Mouse (Mus musculus): ENCODE measurements around the gene Slc29a1. TPM values are rescaled to one million over a fixed set of nuclear protein-coding genes. Genes with fewer than 3 reads are reported as not detected.

Gene Slc29a1
- polyA plus RNA-seq, 2 experiments: 103 to 122 TPM

GRCm38 (mm10) chr17:45563655-45564530 is 35.5 kb downstream of the Slc29a1 start, which contains the start of gene Slc35b2:
Slc35b2 (plus strand) TSS chr17:45563874.
- peak; percentile 92 for DNase-seq (ENCODE audit: low spot score)
- Histone ChIP-seq H3K9ac (ENCODE audit: low read depth, low read length, severe bottlenecking) (peak within 1 kb of the TSS; percentile 86), H3K27me3 (ENCODE audit: control insufficient read depth, insufficient read depth, low read length) (no peaks in the 10 kb centered on the region), H3K36me3 (ENCODE audit: control insufficient read depth, insufficient read depth, low read length) (peaks cover 30% of the 10 kb centered on the region), H3K4me2 (replicated peaks; ENCODE audit: low read depth, low read length, severe bottlenecking) (peak within 1 kb of the TSS; percentile 89), H3K4me3 (replicated peaks; ENCODE audit: low read length) (peak within 1 kb of the TSS; percentile 86), H3K27ac (replicated peaks; ENCODE audit: low read depth, low read length) (peak within 1 kb of the TSS; percentile 78), H3K4me1 (ENCODE audit: control insufficient read depth, insufficient read depth, low read length) (peaks cover 14% of the 10 kb centered on the region; the same call in 1 of the 2 replicates), H3K9me3 (ENCODE audit: control insufficient read depth, low read length) (no peaks in the 10 kb centered on the region)
- TF ChIP-seq POLR2A (IDR thresholded peaks at IDR 0.05; ENCODE audit: borderline replicate concordance, extremely low read depth, insufficient read depth, insufficient read length): 0 out of 2 replicates have a peak, but pooled peaks have one; percentile 24
- 2% methylated on average over 37 of the region's 61 CpGs for WGBS
- peak; percentile 82 for ATAC-seq (ENCODE audit: low FRiP score, low read depth)

GRCm38 (mm10) chr17:45563216-45563615 is 36.2 kb downstream of the Slc29a1 start:
- TF ChIP-seq POLR2A (IDR thresholded peaks at IDR 0.05; ENCODE audit: borderline replicate concordance, extremely low read depth, insufficient read depth, insufficient read length): no peak
- 73% methylated on average over 12 of the region's 12 CpGs for WGBS
- DNase-seq (ENCODE audit: low spot score): no peak
- Histone ChIP-seq H3K4me3 (replicated peaks; ENCODE audit: low read length) (peak overlapping the region; percentile 86; the same call in 1 of the 2 replicates), H3K4me1 (ENCODE audit: control insufficient read depth, insufficient read depth, low read length) (peaks cover 14% of the 10 kb centered on the region; the same call in 1 of the 2 replicates), H3K27ac (replicated peaks; ENCODE audit: low read depth, low read length) (no peak overlapping the region), H3K9me3 (ENCODE audit: control insufficient read depth, low read length) (no peaks in the 10 kb centered on the region), H3K9ac (ENCODE audit: low read depth, low read length, severe bottlenecking) (no peak overlapping the region; the same call in 1 of the 2 replicates), H3K4me2 (replicated peaks; ENCODE audit: low read depth, low read length, severe bottlenecking) (peak overlapping the region; percentile 89), H3K27me3 (ENCODE audit: control insufficient read depth, insufficient read depth, low read length) (no peaks in the 10 kb centered on the region), H3K36me3 (ENCODE audit: control insufficient read depth, insufficient read depth, low read length) (peaks cover 24% of the 10 kb centered on the region)
- ATAC-seq (ENCODE audit: low FRiP score, low read depth): no peak

- Histone ChIP-seq H3K4me2 (replicated peaks; ENCODE audit: low read depth, low read length, severe bottlenecking) (no peak overlapping the region), H3K36me3 (ENCODE audit: control insufficient read depth, insufficient read depth, low read length) (no peaks in the 10 kb centered on the region), H3K27ac (replicated peaks; ENCODE audit: low read depth, low read length) (no peak overlapping the region), H3K9ac (ENCODE audit: low read depth, low read length, severe bottlenecking) (no peak overlapping the region), H3K4me3 (replicated peaks; ENCODE audit: low read length) (no peak overlapping the region), H3K4me1 (ENCODE audit: control insufficient read depth, insufficient read depth, low read length) (peaks cover 15% of the 10 kb centered on the region), H3K27me3 (ENCODE audit: control insufficient read depth, insufficient read depth, low read length) (no peaks in the 10 kb centered on the region), H3K9me3 (ENCODE audit: control insufficient read depth, low read length) (no peaks in the 10 kb centered on the region)
- DNase-seq (ENCODE audit: low spot score) (no peak), ATAC-seq (ENCODE audit: low FRiP score, low read depth) (no peak)
- WGBS: 82% methylated on average over 15 of the region's 15 CpGs
- TF ChIP-seq POLR2A (IDR thresholded peaks at IDR 0.05; ENCODE audit: borderline replicate concordance, extremely low read depth, insufficient read depth, insufficient read length): no peak
These were observed 39.5 kb downstream of the Slc29a1 start for GRCm38 (mm10) chr17:45559732-45560525.

- H3K4me3 ChIP-seq (replicated peaks; ENCODE audit: low read length): no peak overlapping the region
- no peak for TF ChIP-seq POLR2A (IDR thresholded peaks at IDR 0.05; ENCODE audit: borderline replicate concordance, extremely low read depth, insufficient read depth, insufficient read length)
- H3K4me1 ChIP-seq (ENCODE audit: control insufficient read depth, insufficient read depth, low read length): peaks cover 9% of the 10 kb centered on the region
- H3K27ac ChIP-seq (replicated peaks; ENCODE audit: low read depth, low read length): no peak overlapping the region
- no peaks in the 10 kb centered on the region for H3K36me3 ChIP-seq (ENCODE audit: control insufficient read depth, insufficient read depth, low read length)
- no peaks in the 10 kb centered on the region for H3K27me3 ChIP-seq (ENCODE audit: control insufficient read depth, insufficient read depth, low read length)
- no peak overlapping the region for H3K4me2 ChIP-seq (replicated peaks; ENCODE audit: low read depth, low read length, severe bottlenecking)
- no peaks in the 10 kb centered on the region for H3K9me3 ChIP-seq (ENCODE audit: control insufficient read depth, low read length)
- WGBS: 68% methylated on average over 14 of the region's 16 CpGs
- ATAC-seq (ENCODE audit: low FRiP score, low read depth) (no peak), DNase-seq (ENCODE audit: low spot score) (no peak)
- H3K9ac ChIP-seq (ENCODE audit: low read depth, low read length, severe bottlenecking): peak overlapping the region; percentile 12; the same call in 1 of the 2 replicates
These were observed 41.2 kb downstream of the Slc29a1 start for GRCm38 (mm10) chr17:45557998-45558862.

All from limb, embryonic 14.5 days (tissue).